Mouse (Mus musculus): ENCODE measurements around the gene Fkbp14. TPM values are rescaled to one million over a fixed set of nuclear protein-coding genes. Genes with fewer than 3 reads are reported as not detected.

The Fkbp14 gene
- total RNA-seq, 2 experiments from 2014 or later = 5.2 to 6.0 TPM

GRCm38 (mm10) chr6:54552721-54553413, 44.2 kb downstream of the Fkbp14 start:
- DNase-seq = no peak
- intact Hi-C loops (cut with DNase I) = no loop called here

- intact Hi-C loops (cut with DNase I) = no loop called here
- no peak for DNase-seq
Measured at GRCm38 (mm10) chr6:54550801-54551323, 46.2 kb downstream of the Fkbp14 start.

- intact Hi-C loops (cut with DNase I) = no loop called here
- DNase-seq = no peak
Measured at GRCm38 (mm10) chr6:54549311-54549710, 47.8 kb downstream of the Fkbp14 start.

- intact Hi-C loops (cut with DNase I) = no loop called here
- no peak for DNase-seq
Measured at GRCm38 (mm10) chr6:54548314-54549019, 48.6 kb downstream of the Fkbp14 start.

GRCm38 (mm10) chr6:54543646-54544045, 53.5 kb downstream of the Fkbp14 start:
- intact Hi-C loops (cut with DNase I) = no loop called here

GRCm38 (mm10) chr6:54542836-54543235, 54.3 kb downstream of the Fkbp14 start:
- DNase-seq = no peak
- intact Hi-C loops (cut with DNase I) = no loop called here

More at GRCm38 (mm10) chr6:54543646-54544045, 53.5 kb downstream of the Fkbp14 start:
- no peak for DNase-seq

GRCm38 (mm10) chr6:54540252-54540887, 56.7 kb downstream of the Fkbp14 start:
- DNase-seq = no peak
- intact Hi-C loops (cut with DNase I) = no loop called here

GRCm38 (mm10) chr6:54539396-54539795, 57.7 kb downstream of the Fkbp14 start:
- DNase-seq = no peak
- intact Hi-C loops (cut with DNase I) = no loop called here

- no peak for DNase-seq
- intact Hi-C loops (cut with DNase I) = no loop called here
Measured at GRCm38 (mm10) chr6:54538773-54539173, 58.3 kb downstream of the Fkbp14 start.

GRCm38 (mm10) chr6:54537053-54537452, 60.1 kb downstream of the Fkbp14 start:
- no peak for DNase-seq
- intact Hi-C loops (cut with DNase I) = no loop called here

GRCm38 (mm10) chr6:54535485-54535884, 61.6 kb downstream of the Fkbp14 start:
- intact Hi-C loops (cut with DNase I) = no loop called here
- DNase-seq = no peak

- no peak for DNase-seq
Measured at GRCm38 (mm10) chr6:54531048-54531481, 66.0 kb downstream of the Fkbp14 start.

GRCm38 (mm10) chr6:54530182-54530581, 66.9 kb downstream of the Fkbp14 start:
- DNase-seq = no peak
- intact Hi-C loops (cut with DNase I) = no loop called here

More at GRCm38 (mm10) chr6:54531048-54531481, 66.0 kb downstream of the Fkbp14 start:
- intact Hi-C loops (cut with DNase I) = no loop called here

GRCm38 (mm10) chr6:54528666-54529065, 68.4 kb downstream of the Fkbp14 start:
- DNase-seq = no peak
- intact Hi-C loops (cut with DNase I) = no loop called here

Other genes starting within 250 kb of the Fkbp14 start
- gene Wipf3, start 167.7 kb downstream of the Fkbp14 start, total RNA-seq (2021) = 10 to 100 TPM; 15.5 to 16.0 TPM
- 1 to 10 TPM; 2.6 to 3.2 TPM for gene Scrn1, start 30.8 kb downstream of the Fkbp14 start, total RNA-seq (2021)
- gene Plekha8, start 2.2 kb downstream of the Fkbp14 start, total RNA-seq (2021) = 1 to 10 TPM; 2.9 to 3.1 TPM
- gene Mturn, start 84.3 kb upstream of the Fkbp14 start, total RNA-seq (2021) = 1 to 10 TPM; 5.3 to 6.1 TPM
- gene Znrf2, start 219.6 kb upstream of the Fkbp14 start, total RNA-seq (2021) = 10 to 100 TPM; 13.1 to 13.6 TPM

Data from gastrocnemius, postnatal 36 days (tissue).